Mouse (Mus musculus) limb, embryonic 10.5 days (tissue): ENCODE data around the gene Cnot2. TPM values are rescaled to one million over a fixed set of nuclear protein-coding genes. Genes with fewer than 3 reads are reported as not detected.
"Not testable (repeated sequence)": the region's sequence is repeated elsewhere in the genome, so short reads cannot be mapped to it uniquely, and the experiment has no call there.

ENCODE experiments used
- DNase-seq: peaks from one replicate; pipeline ENCODE4 v3.0.0-alpha.2; 2017; ENCODE audit warnings: low spot score
- H3K27ac ChIP-seq: fragments of 300-500 bp; sonication (generic); 2 replicates; pipeline ENCODE4 v1.5.1; 2016; ENCODE audit warnings: mild to moderate bottlenecking
- H3K27me3 ChIP-seq: fragments of 300-500 bp; sonication (generic); 2 replicates; pipeline ENCODE4 v1.6.1; 2016; ENCODE audit warnings: low read depth, mild to moderate bottlenecking; ENCODE audit not compliant: poor library complexity, severe bottlenecking
- H3K36me3 ChIP-seq: fragments of 300-500 bp; sonication (generic); 2 replicates; pipeline ENCODE4 v1.6.1; 2016; ENCODE audit warnings: mild to moderate bottlenecking, moderate library complexity
- H3K4me1 ChIP-seq: fragments of 300-500 bp; sonication (generic); 2 replicates; pipeline ENCODE4 v1.6.1; 2016
- H3K4me3 ChIP-seq: fragments of 300-500 bp; sonication (generic); 2 replicates; pipeline ENCODE4 v1.5.1; 2016; ENCODE audit warnings: mild to moderate bottlenecking, moderate library complexity
- H3K9me3 ChIP-seq: fragments of 300-500 bp; sonication (generic); replicated peaks from 2 replicates; pipeline ENCODE4 v1.6.1; 2016; ENCODE audit warnings: mild to moderate bottlenecking
- WGBS: fragments of 180-500 bp; shearing (Covaris S2); methylation state at CpG from one replicate; pipeline ENCODE4 v1.1.7; 2016; 5-methylcytosine and 5-hydroxymethylcytosine counted together
- polyA plus RNA-seq: library from polyadenylated mRNA; unstranded; fragments of >200 nt; fragmentation: Nextera tagmentation; extraction: Ambion mirVana; gene quantifications from 2 replicates; pipeline ENCODE4 v1.2.1, GENCODE M21; 2016

The Cnot2 gene
- 125 and 136 TPM in 2 replicates for polyA plus RNA-seq

DNA sequence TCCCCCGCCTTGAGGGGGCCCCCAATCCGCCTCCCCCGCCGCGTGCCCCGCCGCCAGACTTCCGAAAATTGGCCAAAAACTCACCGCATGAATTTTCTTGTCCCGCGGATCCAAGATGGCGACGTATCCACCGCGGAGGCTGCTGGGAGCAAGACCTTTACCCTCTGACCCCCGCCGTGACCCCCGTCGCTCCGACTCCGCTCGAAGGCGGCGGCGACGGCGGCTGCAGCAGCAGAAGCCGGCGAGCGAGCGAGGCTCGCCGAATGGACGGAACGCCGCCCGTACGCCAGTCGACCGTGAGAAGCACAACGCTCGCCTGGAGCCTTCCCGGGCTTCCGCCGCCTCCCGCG is at the start of gene Cnot2:
TSS of gene Cnot2 (minus strand) at position 143 of the 350 bp plus-strand sequence.
- peaks cover 11% of the 10 kb centered on the region for H3K36me3 ChIP-seq
- peak within 1 kb of the TSS; percentile 99 for H3K27ac ChIP-seq
- peak; percentile 93 for DNase-seq
- peaks cover 14% of the 10 kb centered on the region for H3K4me1 ChIP-seq
- H3K9me3 ChIP-seq, result no peaks in the 10 kb centered on the region
- H3K27me3 ChIP-seq, result no peaks in the 10 kb centered on the region
- WGBS, result under 1% methylated on average over 47 of the region's 47 CpGs
- peak within 1 kb of the TSS; percentile 99 for H3K4me3 ChIP-seq

GRCm38 (mm10) chr10:116628926-116629325 is 47.6 kb upstream of the Cnot2 start:
- Histone ChIP-seq H3K9me3 (no peaks in the 10 kb centered on the region), H3K4me3 (no peak overlapping the region), H3K36me3 (no peaks in the 10 kb centered on the region), H3K4me1 (no peaks in the 10 kb centered on the region), H3K27me3 (no peaks in the 10 kb centered on the region), H3K27ac (no peak overlapping the region)
- 83% methylated on average over 5 of the region's 5 CpGs for WGBS
- no peak for DNase-seq

DNA sequence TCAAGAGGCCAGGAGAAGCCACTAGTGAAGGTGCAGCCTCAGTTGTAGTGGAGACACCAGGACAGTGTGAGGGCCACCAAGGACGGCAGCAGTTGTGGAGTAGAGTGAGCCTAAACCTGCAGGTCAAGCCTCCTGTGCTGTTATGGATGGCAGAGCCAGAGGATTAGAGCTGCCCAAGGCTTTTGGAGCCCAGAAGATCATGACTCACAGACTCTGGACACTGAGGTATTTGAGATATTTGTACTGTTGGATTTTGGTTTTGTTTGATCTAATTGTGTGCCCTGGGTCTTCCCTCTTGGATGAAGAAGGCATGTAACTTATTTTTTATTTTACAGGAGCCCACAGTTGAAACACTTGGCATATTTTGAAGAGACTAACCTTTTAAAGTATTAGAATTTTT is 44.7 kb upstream of the Cnot2 start:
- Histone ChIP-seq H3K36me3 (no peaks in the 10 kb centered on the region), H3K9me3 (no peaks in the 10 kb centered on the region), H3K27me3 (no peaks in the 10 kb centered on the region), H3K4me1 (no peaks in the 10 kb centered on the region), H3K27ac (no peak overlapping the region), H3K4me3 (no peak overlapping the region)
- 86% methylated on average over 1 of the region's 1 CpGs for WGBS
- no peak for DNase-seq

GRCm38 (mm10) chr10:116613250-116613649 is 31.9 kb upstream of the Cnot2 start:
- not testable (repeated sequence) for H3K4me1 ChIP-seq, H3K9me3 ChIP-seq, H3K4me3 ChIP-seq, H3K36me3 ChIP-seq, H3K27me3 ChIP-seq, DNase-seq, H3K27ac ChIP-seq
- WGBS, result 96% methylated on average over 9 of the region's 10 CpGs

GRCm38 (mm10) chr10:116604905-116605162 is 23.5 kb upstream of the Cnot2 start:
- WGBS, result 95% methylated on average over 4 of the region's 4 CpGs
- no peaks in the 10 kb centered on the region for H3K4me1 ChIP-seq
- no peaks in the 10 kb centered on the region for H3K9me3 ChIP-seq
- no peaks in the 10 kb centered on the region for H3K36me3 ChIP-seq
- no peak overlapping the region for H3K4me3 ChIP-seq
- no peaks in the 10 kb centered on the region for H3K27me3 ChIP-seq
- no peak for DNase-seq
- H3K27ac ChIP-seq, result no peak overlapping the region

DNA sequence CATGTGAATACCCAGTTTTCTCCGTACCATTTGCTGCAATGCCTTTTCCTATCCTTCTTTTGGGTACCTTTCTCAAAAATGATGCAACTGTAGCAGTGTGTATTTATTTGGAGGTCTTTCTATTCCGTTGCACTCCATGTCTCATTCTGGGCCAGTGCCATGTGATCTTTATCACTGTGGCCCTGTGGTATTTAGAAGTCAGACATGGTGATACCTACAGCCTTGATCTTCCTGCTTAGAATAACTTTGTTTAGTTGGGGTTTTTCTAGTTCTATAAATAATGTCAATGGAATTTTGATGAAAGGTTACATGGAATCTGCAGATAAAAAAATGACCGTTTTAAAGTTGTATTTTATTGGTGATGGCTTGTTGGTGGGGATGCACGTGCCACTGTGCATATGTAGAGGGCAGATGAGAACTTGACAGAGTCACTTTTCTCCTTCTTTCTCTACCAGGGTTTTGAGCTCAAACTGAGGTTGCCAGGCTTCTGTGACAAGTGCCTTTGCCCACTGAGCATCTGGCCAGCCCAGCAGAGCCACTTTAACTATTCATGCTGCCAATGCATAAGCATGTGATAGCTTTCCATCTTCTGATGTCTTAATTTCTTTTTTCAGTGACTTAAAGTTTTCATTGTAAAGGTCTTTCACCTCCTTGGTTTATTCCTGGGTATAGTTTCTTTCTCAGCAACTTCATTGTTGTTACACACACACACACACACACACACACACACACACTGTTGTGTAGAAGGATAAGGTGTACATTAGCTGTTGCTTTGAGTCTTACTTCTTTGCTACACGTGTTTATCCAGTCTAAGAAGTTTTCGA is 23.0 kb upstream of the Cnot2 start:
- H3K9me3 ChIP-seq, result no peaks in the 10 kb centered on the region
- no peak overlapping the region for H3K4me3 ChIP-seq
- DNase-seq, result no peak
- H3K27ac ChIP-seq, result no peak overlapping the region
- WGBS, result 88% methylated on average over 6 of the region's 6 CpGs
- no peaks in the 10 kb centered on the region for H3K4me1 ChIP-seq
- H3K27me3 ChIP-seq, result no peaks in the 10 kb centered on the region
- no peaks in the 10 kb centered on the region for H3K36me3 ChIP-seq

DNA sequence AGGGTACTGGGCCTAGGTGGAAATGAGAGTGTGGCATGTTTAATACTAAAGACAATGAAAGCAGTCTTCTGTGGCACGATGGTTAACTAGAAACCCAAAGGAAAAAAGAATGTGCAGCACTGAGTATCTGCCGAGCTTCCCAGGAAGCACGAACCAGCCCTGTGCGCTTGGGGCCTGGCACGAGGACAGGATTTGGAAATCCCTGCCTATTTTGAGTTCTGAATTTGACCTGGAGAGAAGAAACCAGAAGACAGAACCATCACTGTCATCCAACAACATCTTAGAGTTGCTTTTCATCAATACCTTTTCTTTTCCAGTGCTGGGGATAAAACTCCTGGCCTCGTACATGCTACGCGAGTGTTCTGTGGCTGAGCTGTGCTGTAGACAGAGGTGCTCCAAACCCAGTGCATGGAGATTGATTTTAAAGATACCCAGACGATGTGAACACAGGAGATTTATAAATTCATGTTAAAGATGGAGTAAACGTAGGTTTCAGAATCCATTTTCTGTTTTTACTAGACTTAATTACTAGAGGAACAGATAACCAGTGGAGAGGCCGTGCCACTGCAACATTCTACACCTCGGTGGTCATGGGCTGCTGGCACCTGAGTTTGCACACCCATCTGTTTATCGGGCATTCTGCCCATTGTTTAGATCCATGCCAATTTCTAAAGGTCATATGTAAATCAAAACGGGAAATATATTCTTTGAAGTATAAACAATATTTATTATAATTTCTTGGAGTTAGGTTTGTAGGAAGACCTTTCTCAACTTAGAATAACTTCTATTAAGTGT is 17.9 kb upstream of the Cnot2 start:
- H3K36me3 ChIP-seq, result no peaks in the 10 kb centered on the region
- H3K4me1 ChIP-seq, result no peaks in the 10 kb centered on the region
- H3K9me3 ChIP-seq, result no peaks in the 10 kb centered on the region
- H3K27ac ChIP-seq, result no peak overlapping the region
- no peak overlapping the region for H3K4me3 ChIP-seq
- no peak for DNase-seq
- WGBS, result 93% methylated on average over 14 of the region's 14 CpGs
- no peaks in the 10 kb centered on the region for H3K27me3 ChIP-seq

- no peaks in the 10 kb centered on the region for H3K27me3 ChIP-seq
- peak overlapping the region; percentile 99; the same call in 1 of the 2 replicates for H3K27ac ChIP-seq
- no peak for DNase-seq
- H3K9me3 ChIP-seq, result no peaks in the 10 kb centered on the region
- peaks cover 14% of the 10 kb centered on the region for H3K4me1 ChIP-seq
- H3K4me3 ChIP-seq, result peak overlapping the region; percentile 99
- peaks cover 8% of the 10 kb centered on the region for H3K36me3 ChIP-seq
- WGBS, result 30% methylated on average over 6 of the region's 6 CpGs
Measured at GRCm38 (mm10) chr10:116582738-116583137, 1.4 kb upstream of the Cnot2 start.

DNA sequence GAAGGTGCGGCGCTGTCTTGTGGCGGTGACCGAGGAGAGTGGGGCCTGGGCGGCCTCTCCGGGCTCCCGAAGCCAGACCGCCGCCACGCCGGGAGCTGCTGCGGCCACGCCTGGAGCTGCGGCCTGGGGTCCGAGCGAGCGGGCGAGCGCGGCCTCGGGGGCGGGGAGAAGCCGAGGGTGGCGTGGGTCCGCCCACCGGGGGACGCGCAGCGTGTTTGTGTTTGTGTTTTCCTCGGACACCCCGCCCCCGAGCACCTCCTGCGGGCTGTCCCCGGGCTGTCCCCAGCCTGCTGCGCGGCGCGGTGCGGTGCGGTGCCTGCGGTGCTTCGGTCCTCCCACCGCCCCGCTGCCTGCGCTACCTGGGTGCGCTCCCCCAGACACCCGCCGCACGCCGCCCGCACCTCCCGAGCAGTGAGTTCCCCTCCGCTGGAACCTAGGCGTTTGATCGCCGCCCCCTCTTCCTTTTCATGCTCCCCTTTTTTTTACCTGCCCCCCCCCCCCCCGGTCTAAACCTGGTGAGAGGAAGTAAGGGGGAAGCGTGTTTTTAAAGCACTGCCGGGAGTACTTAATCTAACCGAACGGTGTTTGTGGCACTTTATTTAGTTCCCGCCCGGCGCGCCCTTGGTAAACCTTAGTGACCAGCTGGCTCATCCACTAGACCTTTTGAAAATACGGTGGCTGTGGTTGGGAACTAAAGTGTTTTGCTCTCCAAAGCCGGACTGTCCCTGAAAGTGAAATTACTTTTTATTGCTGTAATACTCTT is 589 bp upstream of the Cnot2 start:
- Histone ChIP-seq H3K9me3 (no peaks in the 10 kb centered on the region), H3K27ac (peak overlapping the region; percentile 99), H3K36me3 (peaks cover 8% of the 10 kb centered on the region), H3K4me3 (peak overlapping the region; percentile 99), H3K27me3 (no peaks in the 10 kb centered on the region), H3K4me1 (peaks cover 14% of the 10 kb centered on the region)
- WGBS, result under 1% methylated on average over 63 of the region's 67 CpGs
- no peak for DNase-seq

DNA sequence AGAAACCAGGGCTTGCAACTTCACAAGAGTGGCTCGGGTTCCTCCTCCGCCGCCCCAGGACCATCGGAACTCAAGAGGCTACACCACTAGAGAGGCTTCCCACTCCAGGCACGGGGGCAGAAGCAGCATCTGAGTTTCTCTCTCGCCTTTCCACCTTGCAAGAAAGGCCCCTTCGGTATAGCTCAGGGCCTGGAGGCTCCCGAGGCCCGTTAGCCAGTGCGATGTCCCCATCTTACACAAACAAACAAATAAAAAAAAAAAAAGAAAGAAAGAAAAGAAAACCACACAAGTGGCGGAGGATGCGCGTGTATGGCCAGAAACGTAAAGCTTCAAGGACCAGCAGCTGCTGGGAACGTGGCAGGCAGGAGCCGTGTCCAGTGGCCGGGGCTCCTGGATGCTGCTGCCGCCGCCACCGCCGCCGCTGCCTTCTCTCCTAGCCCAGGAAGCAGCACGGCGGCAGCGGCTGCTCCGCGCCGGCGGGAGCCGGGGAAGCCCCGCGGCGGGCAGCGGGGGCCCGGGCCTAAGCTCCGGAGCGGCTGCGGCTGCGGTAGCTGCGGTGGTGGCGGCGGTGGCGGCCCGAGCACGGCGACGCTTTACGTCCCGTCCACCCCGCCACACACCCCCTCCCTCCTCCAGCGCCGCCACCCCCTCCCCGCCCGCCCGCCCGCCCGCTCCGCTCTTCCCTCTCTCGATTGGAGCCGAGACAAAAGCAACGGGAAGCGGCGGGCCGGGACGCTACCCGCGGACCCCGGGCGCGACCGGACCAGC is 536 bp downstream of the Cnot2 start:
- H3K4me3 ChIP-seq, result peak overlapping the region; percentile 99
- peak; percentile 68 for DNase-seq
- H3K9me3 ChIP-seq, result no peaks in the 10 kb centered on the region
- H3K4me1 ChIP-seq, result peaks cover 14% of the 10 kb centered on the region
- H3K27me3 ChIP-seq, result no peaks in the 10 kb centered on the region
- WGBS, result 0% methylated on average over 42 of the region's 71 CpGs
- peak overlapping the region; percentile 99 for H3K27ac ChIP-seq
- H3K36me3 ChIP-seq, result peaks cover 17% of the 10 kb centered on the region

DNA sequence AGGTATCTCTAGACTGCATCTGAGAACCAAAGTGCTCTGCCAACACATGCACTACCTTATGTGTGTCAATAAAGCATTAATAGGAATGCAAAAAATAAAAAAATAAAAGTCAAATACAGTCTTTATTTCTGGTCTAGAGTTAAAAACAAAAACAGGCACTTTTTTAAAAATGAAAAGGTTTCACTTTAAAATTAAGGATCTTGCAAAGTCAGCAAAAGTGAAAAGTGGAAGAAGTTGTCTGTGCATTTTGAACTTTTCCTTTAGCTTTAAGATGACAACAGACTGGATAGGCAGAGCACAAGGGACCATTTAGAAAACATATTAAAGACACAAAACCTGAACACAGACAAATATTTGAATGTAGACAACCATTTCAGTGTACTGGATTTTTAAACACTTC is 1.8 kb downstream of the Cnot2 start:
- Histone ChIP-seq H3K9me3 (no peaks in the 10 kb centered on the region), H3K27ac (no peak overlapping the region), H3K4me3 (peak overlapping the region; percentile 99), H3K36me3 (peaks cover 13% of the 10 kb centered on the region), H3K4me1 (peaks cover 14% of the 10 kb centered on the region), H3K27me3 (no peaks in the 10 kb centered on the region)
- DNase-seq, result no peak

- H3K27ac ChIP-seq, result no peak overlapping the region
Measured at GRCm38 (mm10) chr10:116578375-116578774, 2.9 kb downstream of the Cnot2 start.

More at GRCm38 (mm10) chr10:116578375-116578774, 2.9 kb downstream of the Cnot2 start:
- no peak for DNase-seq
- Histone ChIP-seq H3K27me3 (no peaks in the 10 kb centered on the region), H3K4me3 (no peak overlapping the region), H3K36me3 (0 out of 2 replicates have a peak, but pooled peaks cover 9% of the 10 kb centered on the region), H3K9me3 (no peaks in the 10 kb centered on the region), H3K4me1 (peaks cover 14% of the 10 kb centered on the region)
